Mouse (Mus musculus) heart, adult 2 months (tissue): Measurements from ENCODE around the gene Sdccag8. TPM values are rescaled to one million over a fixed set of nuclear protein-coding genes. Genes with fewer than 3 reads are reported as not detected.

Experiments used
- DNase-seq, 2 experiments: peaks; one replicate each; pipeline ENCODE4 v3.0.0; 2021
- H3K27ac ChIP-seq: fragments of 200-600 bp; 2 replicates; pipeline ENCODE4 v1.8.1; 2022
- H3K27me3 ChIP-seq: fragments of 200-500 bp; 2 replicates; pipeline ENCODE4 v1.6.1; 2012; ENCODE audit warnings: mild to moderate bottlenecking, low read length, inconsistent platforms, mixed read lengths; ENCODE audit not compliant: control insufficient read depth, insufficient read depth
- H3K36me3 ChIP-seq: fragments of 200-500 bp; 2 replicates; pipeline ENCODE4 v1.6.1; 2012; ENCODE audit warnings: low read length, inconsistent platforms; ENCODE audit not compliant: control insufficient read depth, insufficient read depth
- H3K4me1 ChIP-seq: fragments of 200-500 bp; 2 replicates; pipeline ENCODE4 v1.6.1; 2011; ENCODE audit warnings: low read length; ENCODE audit not compliant: control insufficient read depth, insufficient read depth
- H3K4me3 ChIP-seq: fragments of 200-600 bp; 2 replicates; pipeline ENCODE4 v1.8.1; 2022
- H3K79me2 ChIP-seq: fragments of 200-500 bp; replicated peaks from 2 replicates; pipeline ENCODE4 v1.6.1; 2012; ENCODE audit warnings: mild to moderate bottlenecking, inconsistent platforms, low read length, moderate library complexity, mixed read lengths; ENCODE audit not compliant: control insufficient read depth, insufficient read depth
- H3K9ac ChIP-seq: fragments of 200-500 bp; 2 replicates; pipeline ENCODE4 v1.6.1; 2012; ENCODE audit warnings: low read depth, mild to moderate bottlenecking, control low read depth, inconsistent platforms, low read length, mixed read lengths
- CTCF ChIP-seq: fragments of 200-600 bp; IDR thresholded peaks from 2 replicates; pipeline ENCODE4 v1.8.1; 2022; ENCODE audit warnings: antibody characterized with exemption, mild to moderate bottlenecking, moderate library complexity
- EP300 ChIP-seq: fragments of 200-500 bp; IDR thresholded peaks from 2 replicates; pipeline ENCODE4 v1.6.1; 2011; ENCODE audit warnings: low read depth, low read length, control low read depth; ENCODE audit not compliant: insufficient read depth
- POLR2A ChIP-seq: fragments of 200-500 bp; IDR thresholded peaks from 2 replicates; pipeline ENCODE4 v1.6.1; 2011; ENCODE audit warnings: mild to moderate bottlenecking, low read depth, low read length, control low read depth; ENCODE audit not compliant: insufficient read depth
- WGBS: fragments of 180-500 bp; shearing (Covaris S2); methylation state at CpG from one replicate; pipeline ENCODE4 v1.1.7; 2018; 5-methylcytosine and 5-hydroxymethylcytosine counted together
- intact Hi-C: fragments of 180-260 bp; cut with DNase I; formaldehyde crosslinking; loops from one replicate; pipeline ENCODE4 v1.15.1; 2025
- polyA plus RNA-seq: library from polyadenylated mRNA; depleted of rRNA; stranded (reverse); fragments of >200 nt; gene quantifications from 2 replicates; pipeline ENCODE4 v1.2.3, GENCODE M21; 2012
- total RNA-seq, 2 experiments: library from RNA; stranded (reverse); gene quantifications; 2 replicates each; pipeline ENCODE4 v1.2.3; 2021

Gene Sdccag8
- total and polyA plus RNA-seq, 3 experiments = 2.6 to 4.6 (median 3.5) TPM

DNA sequence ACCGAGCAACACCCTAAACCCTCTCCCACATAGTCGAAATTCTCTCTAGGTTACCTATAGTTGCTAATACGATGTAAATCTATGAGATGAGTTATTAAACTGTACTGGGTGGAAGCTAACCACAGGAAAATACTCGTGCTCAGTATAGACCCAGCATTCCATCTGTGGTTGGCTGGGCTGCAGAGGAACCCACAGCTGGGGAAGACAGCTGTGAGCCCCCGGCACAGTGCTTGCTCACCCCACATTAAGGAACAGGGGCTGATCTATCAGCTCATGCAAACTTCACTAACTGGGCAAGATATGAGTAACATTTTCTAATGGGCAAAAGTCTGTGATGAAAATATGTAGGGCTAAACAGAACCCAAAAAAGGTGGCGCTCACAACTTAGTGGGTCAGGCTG lies 135.6 kb downstream of the Sdccag8 start:
- Histone ChIP-seq H3K9ac (no peak overlapping the region), H3K27ac (no peak overlapping the region), H3K27me3 (no peaks in the 10 kb centered on the region), H3K36me3 (no peaks in the 10 kb centered on the region), H3K4me3 (no peak overlapping the region), H3K4me1 (peaks cover 2% of the 10 kb centered on the region; the same call in 1 of the 2 replicates), H3K79me2 (no peaks in the 10 kb centered on the region)
- DNase-seq = no peak
- TF ChIP-seq CTCF (no peak), EP300 (no peak), POLR2A (no peak)
- intact Hi-C loops = no loop called here
- 89% methylated on average over 6 of the region's 6 CpGs for WGBS

DNA sequence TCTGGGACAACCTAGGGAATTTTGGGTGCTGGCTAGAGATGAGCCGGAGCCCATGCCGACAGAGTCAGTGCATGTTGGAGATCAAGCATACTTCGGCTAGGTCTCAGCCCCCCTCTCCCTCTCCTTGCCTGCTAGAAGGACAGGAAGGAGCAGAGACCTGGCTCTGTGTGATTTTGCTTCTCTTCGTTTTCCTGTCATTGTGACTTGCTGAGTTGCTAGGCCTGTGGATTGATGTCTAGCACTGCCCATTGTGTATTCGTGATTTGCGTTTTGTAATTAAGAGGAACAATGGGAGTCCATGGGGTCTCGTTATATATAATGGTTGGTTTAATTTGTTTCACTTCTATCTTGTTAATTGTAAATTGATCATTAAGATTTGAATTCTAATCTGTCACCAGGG lies 137.4 kb downstream of the Sdccag8 start:
- H3K4me1 ChIP-seq = peaks cover 2% of the 10 kb centered on the region; the same call in 1 of the 2 replicates
- no peak overlapping the region for H3K27ac ChIP-seq
- TF ChIP-seq EP300 (no peak), CTCF (no peak), POLR2A (no peak)
- no peak overlapping the region for H3K9ac ChIP-seq
- no peaks in the 10 kb centered on the region for H3K79me2 ChIP-seq
- no peaks in the 10 kb centered on the region for H3K36me3 ChIP-seq
- no peak for DNase-seq
- 51% methylated on average over 7 of the region's 7 CpGs for WGBS
- intact Hi-C loops = no loop called here
- H3K27me3 ChIP-seq = no peaks in the 10 kb centered on the region
- no peak overlapping the region for H3K4me3 ChIP-seq

DNA sequence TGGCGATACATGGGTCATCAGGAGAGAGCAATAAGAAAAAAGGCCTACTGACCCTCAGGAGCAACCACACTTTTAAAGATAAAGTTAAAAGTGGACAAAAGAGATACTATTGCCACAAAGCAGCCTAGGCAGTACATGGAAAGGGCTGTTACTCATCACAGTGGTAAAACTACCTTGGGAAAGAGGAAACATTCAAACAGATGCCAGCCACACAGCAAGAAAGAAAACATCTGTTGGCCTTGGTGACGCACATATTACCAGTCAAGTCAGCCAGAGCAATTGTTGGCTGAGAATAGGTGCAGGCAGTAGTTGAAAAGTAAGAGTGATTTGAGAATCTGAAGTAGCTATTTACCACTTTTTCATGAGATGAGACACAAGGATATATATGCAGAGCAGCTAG lies 143.9 kb downstream of the Sdccag8 start:
- Histone ChIP-seq H3K9ac (no peak overlapping the region), H3K4me1 (no peaks in the 10 kb centered on the region), H3K27me3 (no peaks in the 10 kb centered on the region), H3K27ac (no peak overlapping the region), H3K79me2 (no peaks in the 10 kb centered on the region), H3K4me3 (no peak overlapping the region), H3K36me3 (no peaks in the 10 kb centered on the region)
- intact Hi-C loops = no loop called here
- WGBS = 87% methylated on average over 2 of the region's 2 CpGs
- TF ChIP-seq POLR2A (no peak), CTCF (no peak), EP300 (no peak)
- DNase-seq = no peak

DNA sequence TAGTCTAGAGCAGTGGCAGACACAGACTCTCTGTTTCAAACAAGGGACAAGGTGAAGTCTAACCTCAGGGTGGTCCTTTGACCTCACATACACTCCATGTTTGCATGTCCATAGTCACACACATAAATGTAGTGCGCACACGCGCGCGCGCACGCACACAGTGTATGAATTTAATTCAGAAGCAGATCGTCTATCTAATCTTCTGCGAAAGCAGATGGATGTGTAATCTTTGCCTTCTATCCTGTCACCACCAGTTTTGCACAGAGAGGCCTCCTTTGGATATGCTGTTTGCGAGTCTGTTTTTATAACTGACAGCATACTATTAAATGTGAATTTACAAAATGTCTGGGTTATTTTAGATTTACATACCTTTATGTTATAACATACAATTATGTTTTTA lies 147.3 kb downstream of the Sdccag8 start:
- H3K27me3 ChIP-seq = no peaks in the 10 kb centered on the region
- no peak for DNase-seq
- H3K27ac ChIP-seq = no peak overlapping the region
- no peaks in the 10 kb centered on the region for H3K4me1 ChIP-seq
- H3K9ac ChIP-seq = no peak overlapping the region
- 96% methylated on average over 10 of the region's 10 CpGs for WGBS
- intact Hi-C loops = no loop called here
- no peaks in the 10 kb centered on the region for H3K36me3 ChIP-seq
- H3K79me2 ChIP-seq = no peaks in the 10 kb centered on the region
- TF ChIP-seq EP300 = no peak
- no peak overlapping the region for H3K4me3 ChIP-seq

DNA sequence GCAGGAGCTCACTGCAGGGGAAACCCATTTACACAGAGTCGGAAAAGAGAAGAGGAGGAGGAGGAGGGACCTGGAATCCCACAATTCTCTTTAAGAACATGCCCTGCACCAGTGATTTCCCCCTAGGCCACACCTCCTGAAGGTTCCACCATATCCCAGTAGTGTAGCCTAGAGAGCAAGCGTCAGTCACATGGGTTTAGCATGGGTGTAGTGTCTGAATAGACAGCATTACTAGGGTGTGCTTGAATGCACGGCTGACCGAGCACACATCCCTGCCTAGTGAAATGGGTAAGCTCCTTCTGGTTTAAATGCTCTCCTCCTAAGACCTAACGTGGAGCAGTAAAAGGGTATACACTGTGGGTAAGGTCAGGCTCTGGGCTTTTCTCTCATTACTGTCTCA lies 148.4 kb downstream of the Sdccag8 start:
- WGBS = 87% methylated on average over 5 of the region's 5 CpGs
- intact Hi-C loops = no loop called here

DNA sequence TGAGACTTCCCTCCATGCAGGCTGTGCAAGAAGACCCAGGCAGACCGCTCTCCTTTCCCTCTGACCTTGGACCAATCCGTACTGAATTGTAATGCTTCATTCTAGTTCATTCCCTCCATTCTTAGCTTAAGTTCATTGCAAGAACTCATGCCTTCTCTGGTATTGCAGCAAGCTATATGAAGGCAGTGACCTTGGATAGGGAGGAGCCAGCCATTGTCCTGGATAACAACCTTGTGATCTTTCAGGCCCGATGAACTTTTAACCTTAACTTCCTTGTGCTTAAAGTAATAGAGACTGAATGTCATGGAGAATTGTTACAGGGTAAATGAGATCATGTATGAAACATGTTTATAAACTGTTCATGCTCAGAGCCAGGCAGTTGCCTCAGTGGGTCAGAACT lies 152.8 kb downstream of the Sdccag8 start:
- H3K27me3 ChIP-seq = no peaks in the 10 kb centered on the region
- no peak overlapping the region for H3K4me3 ChIP-seq
- H3K36me3 ChIP-seq = no peaks in the 10 kb centered on the region
- no peak overlapping the region for H3K27ac ChIP-seq
- H3K4me1 ChIP-seq = peaks cover 1% of the 10 kb centered on the region; the same call in 1 of the 2 replicates
- no peaks in the 10 kb centered on the region for H3K79me2 ChIP-seq
- 81% methylated on average over 3 of the region's 3 CpGs for WGBS
- no peak for DNase-seq
- TF ChIP-seq EP300 = no peak
- no peak for TF ChIP-seq POLR2A
- TF ChIP-seq CTCF = no peak
- H3K9ac ChIP-seq = no peak overlapping the region
- intact Hi-C loops = no loop called here

More for the DNA sequence above, 148.4 kb downstream of the Sdccag8 start:
- Histone ChIP-seq H3K79me2 (no peaks in the 10 kb centered on the region), H3K4me1 (no peaks in the 10 kb centered on the region), H3K9ac (no peak overlapping the region), H3K27ac (no peak overlapping the region), H3K4me3 (no peak overlapping the region), H3K27me3 (no peaks in the 10 kb centered on the region), H3K36me3 (no peaks in the 10 kb centered on the region)
- TF ChIP-seq POLR2A = no peak
- no peak for TF ChIP-seq EP300
- DNase-seq = no peak
